Mouse (Mus musculus) ES-E14 (cell line): Measurements from ENCODE around the gene Rbm3. TPM values are rescaled to one million over a fixed set of nuclear protein-coding genes. Genes with fewer than 3 reads are reported as not detected.

Source experiments
- DNase-seq: peaks from one replicate; pipeline ENCODE4 v3.0.0-alpha.2; 2013; ENCODE audit warnings: low read depth, low spot score
- H3K27ac ChIP-seq: 2 replicates; pipeline ENCODE4 v1.5.1; 2012; ENCODE audit warnings: low read depth, mild to moderate bottlenecking, low read length, moderate library complexity, mixed read lengths; ENCODE audit not compliant: poor library complexity, insufficient read depth, severe bottlenecking
- H3K36me3 ChIP-seq: 2 replicates; pipeline ENCODE4 v1.6.1; 2012; ENCODE audit warnings: mild to moderate bottlenecking, low read length, moderate library complexity, mixed read lengths; ENCODE audit not compliant: control insufficient read depth, poor library complexity, insufficient read depth, severe bottlenecking
- H3K4me1 ChIP-seq, 2 experiments: fragments of 150-350 bp in 1 of 2; sonication (generic) in 1 of 2; 2 replicates each; pipeline ENCODE4 v1.6.1; 2012; ENCODE audit warnings: low read length in 2 of 2, mild to moderate bottlenecking in 1 of 2, mixed read lengths in 1 of 2; ENCODE audit not compliant: control insufficient read depth in 2 of 2, insufficient read depth in 2 of 2, poor library complexity in 1 of 2
- H3K4me3 ChIP-seq, 2 experiments: fragments of 150-350 bp in 1 of 2; sonication (generic) in 1 of 2; 2 replicates each; pipeline ENCODE4 v1.5.1; 2012; ENCODE audit warnings: low read length in 2 of 2, low read depth in 1 of 2, mild to moderate bottlenecking in 1 of 2, mixed read lengths in 1 of 2; ENCODE audit not compliant: insufficient read depth in 1 of 2, poor library complexity in 1 of 2, severe bottlenecking in 1 of 2
- H3K9ac ChIP-seq: 2 replicates; pipeline ENCODE4 v1.6.1; 2012; ENCODE audit warnings: low read depth, mild to moderate bottlenecking, low read length, mixed read lengths; ENCODE audit not compliant: poor library complexity, insufficient read depth, severe bottlenecking
- H3K9me3 ChIP-seq: fragments of 150-350 bp; sonication (generic); 2 replicates; pipeline ENCODE4 v1.6.1; 2012; ENCODE audit warnings: low read depth, mild to moderate bottlenecking, low read length; ENCODE audit not compliant: control insufficient read depth, insufficient read depth
- CHD2 ChIP-seq: IDR thresholded peaks from 2 replicates; pipeline ENCODE4 v1.6.1; 2014; ENCODE audit warnings: mild to moderate bottlenecking, low read depth, low read length, inconsistent platforms
- HCFC1 ChIP-seq: IDR thresholded peaks from 2 replicates; pipeline ENCODE4 v1.6.1; 2012; ENCODE audit warnings: low read length, inconsistent platforms, borderline replicate concordance; ENCODE audit not compliant: insufficient read depth
- MAFK ChIP-seq: IDR thresholded peaks from 2 replicates; pipeline ENCODE4 v1.6.1; 2014; ENCODE audit warnings: mild to moderate bottlenecking, low read depth, low read length, inconsistent platforms; ENCODE audit not compliant: insufficient read depth
- ZC3H11A ChIP-seq: IDR thresholded peaks from 2 replicates; pipeline ENCODE4 v1.6.1; 2012; ENCODE audit warnings: low read depth, mild to moderate bottlenecking, inconsistent platforms, low read length, borderline replicate concordance
- ZNF384 ChIP-seq: IDR thresholded peaks from 2 replicates; pipeline ENCODE4 v1.6.1; 2012; ENCODE audit warnings: low read depth, low read length, inconsistent platforms
- in situ Hi-C, 2 experiments: fragments of 600-800 bp; cut with MboI; formaldehyde crosslinking; loops; one replicate each; pipeline ENCODE4 v1.15.1; 2025; ENCODE audit warnings: low sequenced_read_pairs in 2 of 2, inconsistent platforms in 1 of 2; ENCODE audit not compliant: unreplicated experiment in 2 of 2
- total RNA-seq: library from RNA; depleted of rRNA; stranded (reverse); fragments of 300-350 nt; gene quantifications from 2 replicates; pipeline ENCODE4 v1.2.3, GENCODE M21; 2012

The Rbm3 gene
- total RNA-seq, 1 experiment = 423 TPM

GRCm38 (mm10) chrX:8175169-8175503, 29.5 kb upstream of the Rbm3 start:
- TF ChIP-seq HCFC1 = no peak
- TF ChIP-seq MAFK = no peak
- no peak for TF ChIP-seq CHD2
- TF ChIP-seq ZC3H11A = no peak
- no peak for TF ChIP-seq ZNF384
- in situ Hi-C loops = no loop called here
- Histone ChIP-seq H3K27ac (no peak overlapping the region), H3K4me1 (peaks cover 0 to 4% of the 10 kb centered on the region in 2 experiments; a peak in 1 of 4 replicates), H3K36me3 (peaks cover 12% of the 10 kb centered on the region), H3K9ac (peak overlapping the region; percentile 85), H3K9me3 (no peaks in the 10 kb centered on the region), H3K4me3 (peak overlapping the region; percentile 79 to 94)
- no peak for DNase-seq

- H3K36me3 ChIP-seq = peaks cover 9% of the 10 kb centered on the region
- peak overlapping the region; percentile 90; the same call in 1 of the 2 replicates for H3K27ac ChIP-seq
- in situ Hi-C loops = no loop called here
- H3K4me3 ChIP-seq = peak overlapping the region in 1 of 2 experiments; percentile 28; a peak in 1 of 4 replicates
- no peaks in the 10 kb centered on the region for H3K9me3 ChIP-seq
- TF ChIP-seq ZC3H11A (no peak), MAFK (no peak), ZNF384 (no peak), CHD2 (no peak), HCFC1 (no peak)
- DNase-seq = no peak
- H3K4me1 ChIP-seq = peaks cover 0 to 3% of the 10 kb centered on the region in 2 experiments; a peak in 1 of 4 replicates
- H3K9ac ChIP-seq = no peak overlapping the region; the same call in 1 of the 2 replicates
Measured at GRCm38 (mm10) chrX:8167716-8168647, 22.3 kb upstream of the Rbm3 start.

GRCm38 (mm10) chrX:8164471-8164870, 18.8 kb upstream of the Rbm3 start:
- Histone ChIP-seq H3K9ac (peak overlapping the region; percentile 38; the same call in 1 of the 2 replicates), H3K9me3 (no peaks in the 10 kb centered on the region), H3K4me1 (peaks cover 0 to 5% of the 10 kb centered on the region in 2 experiments; a peak in 2 of 4 replicates), H3K4me3 (no peak overlapping the region), H3K27ac (no peak overlapping the region), H3K36me3 (peaks cover 4% of the 10 kb centered on the region; the same call in 1 of the 2 replicates)
- no peak for DNase-seq
- in situ Hi-C loops = no loop called here
- TF ChIP-seq ZC3H11A = no peak
- TF ChIP-seq MAFK = no peak
- TF ChIP-seq HCFC1 = no peak
- no peak for TF ChIP-seq CHD2
- TF ChIP-seq ZNF384 = no peak

GRCm38 (mm10) chrX:8163076-8163475, 17.4 kb upstream of the Rbm3 start:
- peaks cover 4% of the 10 kb centered on the region; the same call in 1 of the 2 replicates for H3K36me3 ChIP-seq
- H3K9ac ChIP-seq = no peak overlapping the region
- H3K4me1 ChIP-seq = peaks cover 0 to 2% of the 10 kb centered on the region in 2 experiments; a peak in 2 of 4 replicates
- in situ Hi-C loops = no loop called here
- no peaks in the 10 kb centered on the region for H3K9me3 ChIP-seq
- no peak for DNase-seq
- no peak overlapping the region for H3K27ac ChIP-seq
- H3K4me3 ChIP-seq = no peak overlapping the region
- TF ChIP-seq ZC3H11A = no peak
- TF ChIP-seq CHD2 = no peak
- no peak for TF ChIP-seq ZNF384
